Comparison of ENCODE assay signal across 20 mouse cellular contexts in the genomic region with DNA sequence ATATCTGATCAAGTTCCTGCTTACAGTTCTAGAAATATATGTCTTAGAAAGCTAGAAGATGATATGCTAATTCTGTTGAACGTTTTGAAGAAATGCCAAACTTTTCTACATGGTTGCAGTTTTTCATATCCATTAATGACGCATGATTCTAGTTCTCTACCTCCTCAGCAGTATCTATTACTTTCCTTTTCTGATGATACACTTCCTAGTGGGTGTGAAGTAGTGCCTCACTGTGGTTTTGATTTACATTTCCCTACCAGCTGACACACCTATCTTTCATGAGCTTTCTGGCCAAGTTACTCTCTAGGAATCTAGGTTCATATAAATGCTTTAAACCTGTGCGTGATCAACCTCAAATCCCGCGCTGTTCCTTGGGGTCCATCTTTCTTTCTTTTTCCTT. TPM values are rescaled to one million over a fixed set of nuclear protein-coding genes. Genes with fewer than 3 reads are reported as not detected.
DNase-seq lines count a peak whose midpoint lies in the region; ATAC-seq lines count a peak whose summit lies in the region.
"Had no signal": no experiment of that assay in that cellular context is flagged by ENCODE, and none has a peak within 500 bp of the region (broad histone marks: within the 10 kb centered on the region; RNA-seq: fewer than 3 reads in every experiment).

No protein-coding gene starts in this region.

- no peak overlapping the region for H3K4me2 ChIP-seq in forebrain, embryonic 14.5 days (ENCODE audit: low read length)
- H3K4me2 ChIP-seq: embryonic facial prominence, embryonic 12.5 days; forebrain, embryonic 12.5 days; forebrain, embryonic 15.5 days had no signal

- WGBS in forebrain, embryonic 14.5 days: 96% methylated on average over 5 of the region's 5 CpGs

- H3K4me1 ChIP-seq in forebrain, embryonic 14.5 days (ENCODE audit: control insufficient read depth, insufficient read depth, low read length): no peaks in the 10 kb centered on the region
- H3K4me1 ChIP-seq: embryonic facial prominence, embryonic 10.5 days had no signal

- H3K4me3 ChIP-seq in forebrain, embryonic 14.5 days (ENCODE audit: low read depth, low read length): no peak overlapping the region
- H3K4me3 ChIP-seq: embryonic facial prominence, embryonic 10.5 days; embryonic facial prominence, embryonic 12.5 days; forebrain, embryonic 12.5 days; forebrain, embryonic 15.5 days had no signal

- peak; percentile 32 for DNase-seq in CD4-positive, CD25-positive, alpha-beta regulatory T cell, adult 2 months (ENCODE audit: low read depth, low spot score)
- DNase-seq in forebrain, embryonic 14.5 days (ENCODE audit: low spot score): no peak
- no peak for DNase-seq in lung, postnatal 4 days
- no peak for DNase-seq in B cell, adult 2 months
- DNase-seq: adrenal gland, adult 8-10 months; adrenal gland, postnatal 14 days; adrenal gland, postnatal 36 days; cerebellum, adult 11-12 months; cerebellum, adult 2 months; cerebellum, adult 9-10 months; cerebellum, postnatal 10 days; cerebellum, postnatal 25 days; forebrain, postnatal 0 days had no signal

- no peak overlapping the region for H3K27ac ChIP-seq in forebrain, embryonic 14.5 days (ENCODE audit: low read depth, low read length)
- H3K27ac ChIP-seq: embryonic facial prominence, embryonic 10.5 days; embryonic facial prominence, embryonic 12.5 days; forebrain, embryonic 12.5 days; forebrain, embryonic 15.5 days had no signal

- no peak overlapping the region for H3K9ac ChIP-seq in forebrain, embryonic 14.5 days (ENCODE audit: low read length)
- H3K9ac ChIP-seq: embryonic facial prominence, embryonic 12.5 days; forebrain, embryonic 12.5 days; forebrain, embryonic 15.5 days; forebrain, postnatal 0 days had no signal

- H3K27me3 ChIP-seq in forebrain, embryonic 14.5 days (replicated peaks; ENCODE audit: control insufficient read depth, insufficient read depth, low read length): no peaks in the 10 kb centered on the region
- H3K27me3 ChIP-seq: embryonic facial prominence, embryonic 12.5 days; forebrain, embryonic 12.5 days; forebrain, embryonic 15.5 days had no signal

- peaks cover 6% of the 10 kb centered on the region; the same call in 1 of the 2 replicates for H3K36me3 ChIP-seq in forebrain, embryonic 14.5 days (ENCODE audit: control insufficient read depth, insufficient read depth, low read length)

- no peaks in the 10 kb centered on the region for H3K9me3 ChIP-seq in forebrain, embryonic 14.5 days (replicated peaks; ENCODE audit: control insufficient read depth, low read length)
- H3K9me3 ChIP-seq: embryonic facial prominence, embryonic 10.5 days; embryonic facial prominence, embryonic 12.5 days; forebrain, embryonic 12.5 days; forebrain, embryonic 15.5 days had no signal

- ATAC-seq in activated CD4-positive, CD25-positive, alpha-beta regulatory T cell, adult 4 months: peak; percentile 62
- ATAC-seq in inflammation-experienced regulatory T-cells, adult 6 months: peak; percentile 78
- no peak for ATAC-seq in forebrain, embryonic 14.5 days
- ATAC-seq: forebrain, embryonic 15.5 days; forebrain, postnatal 0 days had no signal

RNA-seq across cellular contexts. Expression of a gene that starts 41.1 kb away (rescaled TPM):
- polyA plus RNA-seq in activated CD4-positive, CD25-positive, alpha-beta regulatory T cell, adult 4 months (2017; shearing (Covaris generic)): 10 to 100 TPM; 22.8 to 25.0 TPM
- 10 to 100 TPM; 17.9 to 31.2 (median 19.8) TPM for polyA plus RNA-seq in inflammation-experienced regulatory T-cells, adult 6 months (2017; shearing (Covaris generic))
- 13.4 and 17.3 TPM in 2 replicates for polyA plus RNA-seq in forebrain, embryonic 14.5 days (2014; fragmentation: Nextera tagmentation; extraction: Ambion mirVana)

RNA-seq across cellular contexts. Expression of a gene that starts 47.7 kb away (rescaled TPM):
- not detected for polyA plus RNA-seq in activated CD4-positive, CD25-positive, alpha-beta regulatory T cell, adult 4 months (2017; shearing (Covaris generic))
- not detected for polyA plus RNA-seq in inflammation-experienced regulatory T-cells, adult 6 months (2017; shearing (Covaris generic))
- not detected in 2 replicates for polyA plus RNA-seq in forebrain, embryonic 14.5 days (2014; fragmentation: Nextera tagmentation; extraction: Ambion mirVana)
- polyA plus RNA-seq: embryonic facial prominence, embryonic 10.5 days; embryonic facial prominence, embryonic 12.5 days; forebrain, embryonic 12.5 days had no signal

RNA-seq across cellular contexts. Expression of a gene that starts 58.5 kb away (rescaled TPM):
- under 1 TPM in 1 of 2 experiments, not detected in 1; 0.30 TPM for polyA plus RNA-seq in activated CD4-positive, CD25-positive, alpha-beta regulatory T cell, adult 4 months (2017; shearing (Covaris generic))
- polyA plus RNA-seq in inflammation-experienced regulatory T-cells, adult 6 months (2017; shearing (Covaris generic)): under 1 TPM in 1 of 3 experiments, not detected in 2; 0.15 TPM
- 0.32 and 0.52 TPM in 2 replicates for polyA plus RNA-seq in forebrain, embryonic 14.5 days (2014; fragmentation: Nextera tagmentation; extraction: Ambion mirVana)
- polyA plus RNA-seq: C2C12; embryonic facial prominence, embryonic 10.5 days had no signal

RNA-seq across cellular contexts. Expression of a gene that starts 58.5 kb away (rescaled TPM):
- under 1 TPM in 1 of 2 experiments, not detected in 1; 0.16 TPM for polyA plus RNA-seq in activated CD4-positive, CD25-positive, alpha-beta regulatory T cell, adult 4 months (2017; shearing (Covaris generic))
- polyA plus RNA-seq in inflammation-experienced regulatory T-cells, adult 6 months (2017; shearing (Covaris generic)): under 1 TPM in 1 of 3 experiments, not detected in 2; 0.69 TPM
- 13.2 and 14.1 TPM in 2 replicates for polyA plus RNA-seq in forebrain, embryonic 14.5 days (2014; fragmentation: Nextera tagmentation; extraction: Ambion mirVana)
